Mouse (Mus musculus) midbrain, embryonic 11.5 days (tissue): ENCODE results near the gene Tnfrsf14. TPM values are rescaled to one million over a fixed set of nuclear protein-coding genes. Genes with fewer than 3 reads are reported as not detected.

ENCODE experiments used
- ATAC-seq: fragments of 200-750 bp; cut with Nextera tagmentation; 2 replicates; pipeline ENCODE4 v1.8.0; 2017; ENCODE audit warnings: moderate TSS enrichment, moderate library complexity; ENCODE audit not compliant: low FRiP score
- DNase-seq: peaks from one replicate; pipeline ENCODE4 v3.0.0; 2015; ENCODE audit warnings: low spot score; ENCODE audit errors: missing footprints
- H3K27ac ChIP-seq: fragments of 300-500 bp; sonication (generic); 2 replicates; pipeline ENCODE4 v1.5.1; 2014; ENCODE audit warnings: low read depth, low read length
- H3K27me3 ChIP-seq: fragments of 300-500 bp; sonication (generic); 2 replicates; pipeline ENCODE4 v1.6.1; 2014; ENCODE audit warnings: mild to moderate bottlenecking, low read length, moderate library complexity, mixed read lengths; ENCODE audit not compliant: control insufficient read depth, insufficient read depth
- H3K36me3 ChIP-seq: fragments of 300-500 bp; sonication (generic); 2 replicates; pipeline ENCODE4 v1.6.1; 2014; ENCODE audit warnings: mild to moderate bottlenecking, low read length, moderate library complexity, mixed read lengths; ENCODE audit not compliant: control insufficient read depth, insufficient read depth
- H3K4me1 ChIP-seq: fragments of 300-500 bp; sonication (generic); 2 replicates; pipeline ENCODE4 v1.6.1; 2014; ENCODE audit warnings: low read length; ENCODE audit not compliant: control insufficient read depth, insufficient read depth
- H3K4me2 ChIP-seq: fragments of 300-500 bp; sonication (generic); 2 replicates; pipeline ENCODE4 v1.6.1; 2014; ENCODE audit warnings: mild to moderate bottlenecking, moderate library complexity
- H3K4me3 ChIP-seq: fragments of 300-500 bp; sonication (generic); 2 replicates; pipeline ENCODE4 v1.5.1; 2014; ENCODE audit warnings: low read depth, low read length
- H3K9ac ChIP-seq: fragments of 300-500 bp; sonication (generic); 2 replicates; pipeline ENCODE4 v1.6.1; 2014; ENCODE audit warnings: low read length
- H3K9me3 ChIP-seq: fragments of 300-500 bp; sonication (generic); 2 replicates; pipeline ENCODE4 v1.6.1; 2016; ENCODE audit warnings: low read length; ENCODE audit not compliant: control insufficient read depth
- WGBS: fragments of 180-500 bp; shearing (Covaris S2); extraction: QIAGEN DNeasy Blood & Tissue Kit; methylation state at CpG from one replicate; pipeline ENCODE4 v1.1.7; 2014; 5-methylcytosine and 5-hydroxymethylcytosine counted together
- polyA plus RNA-seq: library from polyadenylated mRNA; unstranded; fragments of >200 nt; fragmentation: Nextera tagmentation; extraction: Ambion mirVana; gene quantifications from 2 replicates; pipeline ENCODE4 v1.2.1, GENCODE M21; 2014

Gene Tnfrsf14
- polyA plus RNA-seq, 1 experiment from 2014 or later: 0.93 TPM

GRCm38 (mm10) chr4:154914252-154914651 is 14.1 kb downstream of the Tnfrsf14 start:
- no peak overlapping the region for H3K4me3 ChIP-seq
- H3K4me1 ChIP-seq: peaks cover 10% of the 10 kb centered on the region
- DNase-seq (no peak), ATAC-seq (no peak)
- no peak overlapping the region for H3K9ac ChIP-seq
- H3K36me3 ChIP-seq: no peaks in the 10 kb centered on the region
- 93% methylated on average over 4 of the region's 4 CpGs for WGBS
- H3K4me2 ChIP-seq: no peak overlapping the region
- no peaks in the 10 kb centered on the region for H3K9me3 ChIP-seq
- H3K27me3 ChIP-seq: no peaks in the 10 kb centered on the region
- H3K27ac ChIP-seq: no peak overlapping the region

GRCm38 (mm10) chr4:154913845-154914244 is 14.5 kb downstream of the Tnfrsf14 start:
- no peak for DNase-seq
- ATAC-seq: no peak
- Histone ChIP-seq H3K9me3 (no peaks in the 10 kb centered on the region), H3K4me2 (no peak overlapping the region), H3K9ac (no peak overlapping the region), H3K27ac (no peak overlapping the region), H3K36me3 (no peaks in the 10 kb centered on the region), H3K27me3 (no peaks in the 10 kb centered on the region), H3K4me1 (peaks cover 10% of the 10 kb centered on the region), H3K4me3 (no peak overlapping the region)
- 95% methylated on average over 3 of the region's 3 CpGs for WGBS

- 76% methylated on average over 2 of the region's 2 CpGs for WGBS
- H3K27ac ChIP-seq: no peak overlapping the region
- ATAC-seq: no peak
Observed at GRCm38 (mm10) chr4:154911644-154912043, 16.7 kb downstream of the Tnfrsf14 start.

GRCm38 (mm10) chr4:154910606-154911522 is 17.5 kb downstream of the Tnfrsf14 start:
- no peak for ATAC-seq
- H3K9me3 ChIP-seq: no peaks in the 10 kb centered on the region
- H3K27me3 ChIP-seq: no peaks in the 10 kb centered on the region

More at GRCm38 (mm10) chr4:154911644-154912043, 16.7 kb downstream of the Tnfrsf14 start:
- no peak overlapping the region for H3K4me2 ChIP-seq
- no peaks in the 10 kb centered on the region for H3K9me3 ChIP-seq
- no peak for DNase-seq
- H3K4me1 ChIP-seq: peaks cover 12% of the 10 kb centered on the region
- H3K27me3 ChIP-seq: no peaks in the 10 kb centered on the region
- H3K9ac ChIP-seq: no peak overlapping the region
- no peaks in the 10 kb centered on the region for H3K36me3 ChIP-seq
- H3K4me3 ChIP-seq: no peak overlapping the region

GRCm38 (mm10) chr4:154908490-154908889 is 19.9 kb downstream of the Tnfrsf14 start:
- Histone ChIP-seq H3K36me3 (no peaks in the 10 kb centered on the region), H3K27ac (no peak overlapping the region), H3K4me2 (no peak overlapping the region), H3K27me3 (no peaks in the 10 kb centered on the region), H3K9me3 (no peaks in the 10 kb centered on the region), H3K9ac (no peak overlapping the region), H3K4me1 (peaks cover 12% of the 10 kb centered on the region), H3K4me3 (no peak overlapping the region)
- WGBS: 83% methylated on average over 5 of the region's 5 CpGs
- DNase-seq: no peak
- no peak for ATAC-seq

More at GRCm38 (mm10) chr4:154910606-154911522, 17.5 kb downstream of the Tnfrsf14 start:
- peak overlapping the region; percentile 1; the same call in 1 of the 2 replicates for H3K9ac ChIP-seq
- DNase-seq: no peak
- H3K4me2 ChIP-seq: peak overlapping the region; percentile 11; the same call in 1 of the 2 replicates
- 12% methylated on average over 15 of the region's 15 CpGs for WGBS
- H3K27ac ChIP-seq: no peak overlapping the region
- no peak overlapping the region for H3K4me3 ChIP-seq
- H3K36me3 ChIP-seq: no peaks in the 10 kb centered on the region
- peaks cover 12% of the 10 kb centered on the region for H3K4me1 ChIP-seq

- Histone ChIP-seq H3K4me3 (no peak overlapping the region), H3K27ac (no peak overlapping the region), H3K27me3 (no peaks in the 10 kb centered on the region), H3K4me2 (no peak overlapping the region), H3K36me3 (no peaks in the 10 kb centered on the region), H3K9me3 (no peaks in the 10 kb centered on the region), H3K4me1 (peaks cover 12% of the 10 kb centered on the region), H3K9ac (0 out of 2 replicates have a peak overlapping the region, but pooled peaks have one; percentile 12)
- peak; percentile 61; the same call in 1 of the 2 replicates for ATAC-seq
- DNase-seq: peak; percentile 92
- 50% methylated on average over 17 of the region's 17 CpGs for WGBS
Observed at GRCm38 (mm10) chr4:154907833-154908232, 20.5 kb downstream of the Tnfrsf14 start.

- H3K27ac ChIP-seq: no peak overlapping the region
- no peaks in the 10 kb centered on the region for H3K27me3 ChIP-seq
- WGBS: 5% methylated on average over 16 of the region's 16 CpGs
- DNase-seq (peak; percentile 90), ATAC-seq (peak; percentile 86)
- H3K9me3 ChIP-seq: no peaks in the 10 kb centered on the region
- peaks cover 2% of the 10 kb centered on the region; the same call in 1 of the 2 replicates for H3K4me1 ChIP-seq
- peak overlapping the region; percentile 6; the same call in 1 of the 2 replicates for H3K9ac ChIP-seq
- H3K4me3 ChIP-seq: peak overlapping the region; percentile 21
- H3K4me2 ChIP-seq: peak overlapping the region; percentile 48
- H3K36me3 ChIP-seq: no peaks in the 10 kb centered on the region
Observed at GRCm38 (mm10) chr4:154904185-154905071, 23.9 kb downstream of the Tnfrsf14 start.

GRCm38 (mm10) chr4:154902371-154902770 is 26.0 kb downstream of the Tnfrsf14 start:
- Histone ChIP-seq H3K9ac (no peak overlapping the region), H3K4me2 (no peak overlapping the region), H3K4me1 (peaks cover 12% of the 10 kb centered on the region), H3K4me3 (no peak overlapping the region), H3K9me3 (no peaks in the 10 kb centered on the region), H3K27ac (no peak overlapping the region), H3K36me3 (no peaks in the 10 kb centered on the region), H3K27me3 (no peaks in the 10 kb centered on the region)
- ATAC-seq (no peak), DNase-seq (no peak)
- 96% methylated on average over 2 of the region's 2 CpGs for WGBS
